Mouse (Mus musculus): ENCODE measurements around the gene Zfp324. TPM values are rescaled to one million over a fixed set of nuclear protein-coding genes. Genes with fewer than 3 reads are reported as not detected.
"Not testable (repeated sequence)": the region's sequence is repeated elsewhere in the genome, so short reads cannot be mapped to it uniquely, and the experiment has no call there.

Gene Zfp324
- total RNA-seq (2021) = 10 to 100 TPM; 15.3 to 16.7 TPM

DNA sequence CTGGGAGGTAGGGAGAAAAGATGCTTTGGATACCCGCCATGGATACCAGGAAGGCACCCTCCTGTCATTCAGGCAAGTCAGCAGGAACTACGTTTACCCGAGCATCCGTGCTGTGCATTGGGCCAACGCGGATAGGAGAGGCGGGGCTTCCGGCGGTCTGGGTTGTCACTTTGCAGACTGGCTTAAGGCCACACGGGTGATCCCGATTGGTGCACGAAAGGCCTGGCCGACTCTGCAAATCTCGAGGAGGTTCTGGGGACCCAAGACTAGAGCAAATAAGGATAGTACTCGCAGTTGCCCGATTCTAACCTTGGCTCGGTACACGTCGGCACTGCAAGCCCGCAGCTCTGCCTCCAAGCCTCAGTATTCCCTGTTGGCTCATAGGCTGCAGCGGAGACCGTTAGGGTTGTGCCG is at the start of gene Zfp324:
Gene Zfp324, plus strand, starts transcription at position 161 of the 414 bp plus-strand sequence.
- DNase-seq (ENCODE audit: extremely low spot score in 1 of 2, low spot score in 2 of 2) = peak; percentile 92 to 95
- intact Hi-C loops (cut with DNase I) = loop anchor here (10.0 kb wide), 1 partner anchor 51 kb away; no protein-coding TSS in a partner anchor

DNA sequence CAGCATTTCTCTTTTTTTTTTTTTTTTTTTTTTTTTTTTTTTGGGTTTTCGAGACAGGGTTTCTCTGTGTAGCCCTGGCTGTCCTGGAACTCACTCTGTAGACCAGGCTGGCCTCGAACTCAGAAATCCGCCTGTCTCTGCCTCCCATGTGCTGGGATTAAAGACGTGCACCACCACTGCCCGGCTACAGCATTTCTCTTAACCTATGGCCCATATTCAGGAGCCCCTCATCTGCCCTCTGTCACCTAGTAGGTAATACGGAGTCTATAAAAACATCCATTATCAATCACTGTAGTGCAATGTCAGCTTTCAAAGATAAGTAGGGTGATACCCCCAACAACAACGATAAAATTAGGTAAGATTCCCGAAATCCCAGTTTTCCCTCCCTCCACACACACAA is 45.1 kb upstream of the Zfp324 start:
- intact Hi-C loops (cut with DNase I); DNase-seq (ENCODE audit: extremely low spot score in 1 of 2, low spot score in 2 of 2): not testable (repeated sequence)

DNA sequence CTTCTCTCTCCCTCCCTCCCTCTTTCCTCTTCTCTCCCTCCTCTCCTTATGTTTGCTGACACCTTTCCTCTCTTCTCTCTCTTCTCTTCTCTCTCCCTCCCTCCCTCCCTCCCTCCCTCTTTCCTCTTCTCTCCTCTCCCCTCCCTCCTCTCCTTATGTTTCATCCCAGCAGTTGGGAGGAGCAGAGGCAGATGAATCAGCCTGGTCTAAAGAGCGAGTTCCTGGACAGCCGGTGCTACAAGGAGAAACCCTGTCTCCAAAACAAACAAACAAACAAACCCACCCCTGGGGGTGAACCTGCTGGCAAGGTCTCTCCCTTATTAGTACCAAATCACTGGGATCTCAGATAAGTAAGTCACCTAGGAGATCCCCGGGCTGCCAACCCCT is 44.3 kb upstream of the Zfp324 start:
- intact Hi-C loops (cut with DNase I) = no loop called here
- DNase-seq (ENCODE audit: extremely low spot score in 1 of 2, low spot score in 2 of 2) = no peak

DNA sequence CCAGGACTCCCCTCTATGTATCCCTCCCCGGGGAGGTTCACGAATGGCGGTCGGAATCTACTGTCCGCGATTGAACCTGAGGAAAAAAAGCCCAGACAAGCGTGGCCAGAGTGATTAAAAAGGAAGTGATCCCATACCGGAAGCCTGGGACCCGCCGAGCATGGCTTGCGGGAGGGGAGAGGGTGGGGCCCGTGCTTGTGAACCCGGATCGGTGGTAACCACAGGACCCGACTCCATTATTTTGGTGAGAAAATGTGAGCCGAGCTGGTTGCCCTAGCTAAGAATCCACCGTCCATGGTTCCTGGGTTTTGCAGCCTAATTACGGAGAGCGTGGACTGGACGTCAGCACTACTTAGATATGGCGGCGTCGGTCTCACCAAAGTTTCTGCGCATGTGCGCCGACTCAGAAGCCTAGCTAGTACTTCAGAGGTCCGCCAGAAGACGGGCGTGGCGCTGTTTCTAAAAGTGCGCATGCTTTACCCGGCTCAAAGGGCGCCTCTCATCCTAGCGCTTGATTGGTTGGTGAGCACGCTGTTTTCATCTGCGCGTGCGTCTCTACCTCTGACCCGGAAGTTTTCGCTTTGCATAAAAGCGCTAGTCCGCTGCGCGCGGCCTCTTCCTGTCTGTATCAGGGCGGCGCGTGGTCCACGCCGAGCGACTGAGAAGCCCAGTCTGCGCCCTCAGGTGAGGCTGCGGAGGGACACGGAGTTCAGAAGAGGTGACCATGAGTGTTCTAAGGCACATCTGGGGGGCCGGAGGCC is 43.8 kb upstream of the Zfp324 start, which contains the start of gene Rps5:
Gene Rps5, plus strand, starts transcription at position 586 of the 761 bp plus-strand sequence.
- DNase-seq (ENCODE audit: extremely low spot score in 1 of 2, low spot score in 2 of 2) = peak; percentile 99
- intact Hi-C loops (cut with DNase I) = no loop called here

DNA sequence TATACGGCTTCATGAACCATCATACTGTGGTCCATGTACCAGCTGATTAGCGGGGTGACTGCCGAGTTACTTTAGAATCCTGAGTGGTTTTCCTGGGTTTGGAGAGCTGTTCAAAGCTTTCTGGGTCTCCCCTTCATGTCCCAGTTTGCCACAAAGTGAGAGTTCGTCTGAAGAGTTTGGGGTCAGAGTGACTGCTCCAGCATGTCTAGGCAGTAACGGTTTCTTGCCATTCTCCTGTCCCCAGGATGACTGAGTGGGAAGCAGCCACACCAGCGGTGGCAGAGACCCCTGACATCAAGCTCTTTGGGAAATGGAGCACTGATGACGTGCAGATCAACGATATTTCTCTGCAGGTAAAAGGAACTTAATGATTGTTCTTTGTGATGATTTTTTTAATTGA is 42.9 kb upstream of the Zfp324 start:
- intact Hi-C loops (cut with DNase I) = no loop called here
- no peak for DNase-seq (ENCODE audit: extremely low spot score in 1 of 2, low spot score in 2 of 2)

DNA sequence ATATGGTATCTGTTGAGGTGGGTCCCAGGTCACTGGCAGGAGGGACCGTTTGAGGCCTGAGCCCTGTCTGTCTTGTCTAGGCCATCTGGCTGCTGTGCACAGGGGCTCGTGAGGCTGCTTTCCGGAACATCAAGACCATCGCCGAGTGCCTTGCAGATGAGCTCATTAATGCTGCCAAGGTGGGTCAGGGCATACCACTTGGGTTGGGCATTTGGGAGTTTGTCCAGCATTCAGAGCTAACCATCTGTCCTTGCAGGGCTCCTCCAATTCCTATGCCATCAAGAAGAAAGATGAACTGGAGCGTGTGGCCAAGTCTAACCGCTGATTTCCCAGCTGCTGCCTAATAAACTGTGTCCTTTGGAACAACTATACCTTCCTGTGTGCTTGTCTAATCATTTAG is 39.3 kb upstream of the Zfp324 start:
- intact Hi-C loops (cut with DNase I) = no loop called here
- no peak for DNase-seq (ENCODE audit: extremely low spot score in 1 of 2, low spot score in 2 of 2)

DNA sequence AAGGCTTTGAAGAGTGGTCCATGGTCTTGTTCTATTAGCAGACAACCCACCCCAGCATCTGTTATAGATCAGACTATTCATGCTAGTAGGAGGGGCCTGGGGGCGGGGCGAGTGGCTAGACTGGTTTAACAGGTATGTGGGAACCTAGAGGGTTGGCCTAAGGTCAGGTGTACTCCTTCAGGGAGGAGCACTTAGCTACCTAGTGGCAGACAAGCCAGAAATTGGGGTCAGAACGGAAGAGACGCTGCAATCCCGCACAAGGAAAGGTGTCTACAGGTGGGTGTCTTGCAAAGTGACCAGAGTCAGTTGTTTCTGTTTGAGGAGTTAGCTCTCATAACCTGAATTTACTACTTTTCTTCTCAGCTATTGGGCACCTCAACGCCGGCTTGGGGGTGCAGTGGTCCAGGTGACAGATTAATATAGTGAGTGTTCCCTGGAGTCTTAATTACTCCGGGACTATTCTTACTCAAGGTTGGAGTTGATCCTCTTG is 38.4 kb upstream of the Zfp324 start, which contains the start of gene Rnf225:
Gene Rnf225, plus strand, starts transcription at position 226 of the 490 bp plus-strand sequence.
- intact Hi-C loops (cut with DNase I) = no loop called here
- peak in 1 of 2 experiments; percentile 57 for DNase-seq (ENCODE audit: extremely low spot score in 1 of 2, low spot score in 2 of 2)

DNA sequence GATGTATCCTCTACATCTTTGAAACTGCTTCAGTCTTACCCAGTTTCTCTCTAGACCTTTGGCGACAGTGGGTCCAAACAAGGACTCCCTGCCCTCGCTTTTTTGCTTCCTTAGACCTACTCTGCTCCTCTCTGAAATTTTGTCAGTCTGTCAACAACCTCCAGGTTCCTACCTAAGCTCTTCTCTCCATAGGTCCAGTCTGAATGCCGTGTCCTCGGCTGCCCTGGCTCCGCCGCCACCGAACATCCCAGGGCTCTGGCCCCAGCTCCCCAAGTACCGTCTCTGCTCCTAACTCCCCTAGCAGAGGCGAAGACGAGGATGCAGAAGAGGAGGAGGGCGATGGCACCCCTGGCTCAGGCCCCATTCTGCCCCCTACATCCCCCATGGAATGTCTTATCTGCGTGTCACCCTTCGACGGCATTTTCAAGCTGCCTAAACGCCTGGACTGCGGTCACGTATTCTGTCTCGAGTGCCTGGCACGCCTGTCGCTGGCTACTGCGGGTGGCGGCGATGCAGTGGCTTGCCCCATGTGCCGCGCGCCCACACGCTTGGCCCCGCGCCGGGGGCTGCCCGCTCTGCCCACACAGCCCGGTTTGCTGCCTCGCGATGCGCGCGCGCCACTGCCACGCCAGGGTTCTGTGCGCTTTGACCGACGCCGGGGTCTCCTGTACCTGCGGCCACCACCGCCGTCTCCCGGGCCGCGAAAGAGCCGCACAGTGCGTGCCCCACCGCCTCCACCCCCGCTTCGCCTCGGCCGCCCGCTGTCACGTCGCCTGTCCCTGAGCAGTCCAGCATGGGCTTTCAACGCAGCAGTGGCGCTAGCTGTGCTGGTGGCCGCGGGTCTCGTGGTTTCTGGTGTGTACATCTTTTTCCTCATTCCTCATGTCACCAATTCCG is 37.7 kb upstream of the Zfp324 start:
- DNase-seq (ENCODE audit: extremely low spot score in 1 of 2, low spot score in 2 of 2) = peak in 1 of 2 experiments; percentile 79
- intact Hi-C loops (cut with DNase I) = no loop called here

DNA sequence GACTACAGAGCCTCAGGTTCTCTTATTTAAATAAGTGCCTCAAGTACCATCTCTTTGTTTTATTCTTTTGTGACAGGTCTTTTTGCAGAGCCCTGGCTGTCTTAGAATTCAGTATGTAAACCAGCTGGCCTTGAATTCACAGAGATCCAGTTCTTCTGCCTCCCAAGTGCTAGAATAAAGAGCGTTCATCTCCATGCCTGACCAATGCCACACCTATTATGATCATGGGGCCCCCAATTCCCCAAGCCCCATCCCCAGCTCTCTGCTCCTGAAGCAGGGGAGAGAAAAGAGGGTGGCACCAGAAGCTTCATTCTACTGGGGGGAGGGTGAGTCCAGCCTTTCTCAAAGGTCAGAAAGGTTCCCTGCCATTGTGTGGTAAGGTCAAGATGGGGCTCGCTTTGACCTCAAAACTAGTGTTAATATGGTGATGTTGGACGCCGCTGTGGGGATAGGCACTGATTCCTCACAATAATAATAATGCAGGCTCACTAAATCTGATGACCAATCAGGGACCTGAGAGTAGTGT is 32.0 kb upstream of the Zfp324 start:
- intact Hi-C loops (cut with DNase I) = no loop called here

DNA sequence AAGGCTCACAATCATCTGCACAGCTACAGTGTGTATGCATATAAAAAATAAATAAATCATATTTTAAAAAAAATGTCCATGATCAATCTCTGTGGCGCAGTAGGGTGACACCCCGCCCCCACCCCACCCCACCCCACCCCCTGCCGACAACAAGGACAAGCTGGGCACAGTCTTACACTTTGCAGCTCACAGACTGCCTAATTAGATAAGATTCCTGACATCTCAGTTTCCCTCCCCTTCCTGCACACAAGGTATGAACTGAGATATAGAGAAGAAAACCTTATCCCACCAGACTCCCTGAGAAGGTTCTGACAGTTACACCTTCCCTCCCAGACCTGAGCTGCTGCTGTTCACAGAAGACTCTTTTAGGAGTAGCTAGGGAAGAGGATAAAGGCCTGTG is 30.8 kb upstream of the Zfp324 start:
- intact Hi-C loops (cut with DNase I) = no loop called here
- no peak for DNase-seq (ENCODE audit: extremely low spot score in 1 of 2, low spot score in 2 of 2)

More for the DNA sequence above, 32.0 kb upstream of the Zfp324 start:
- no peak for DNase-seq (ENCODE audit: extremely low spot score in 1 of 2, low spot score in 2 of 2)

DNA sequence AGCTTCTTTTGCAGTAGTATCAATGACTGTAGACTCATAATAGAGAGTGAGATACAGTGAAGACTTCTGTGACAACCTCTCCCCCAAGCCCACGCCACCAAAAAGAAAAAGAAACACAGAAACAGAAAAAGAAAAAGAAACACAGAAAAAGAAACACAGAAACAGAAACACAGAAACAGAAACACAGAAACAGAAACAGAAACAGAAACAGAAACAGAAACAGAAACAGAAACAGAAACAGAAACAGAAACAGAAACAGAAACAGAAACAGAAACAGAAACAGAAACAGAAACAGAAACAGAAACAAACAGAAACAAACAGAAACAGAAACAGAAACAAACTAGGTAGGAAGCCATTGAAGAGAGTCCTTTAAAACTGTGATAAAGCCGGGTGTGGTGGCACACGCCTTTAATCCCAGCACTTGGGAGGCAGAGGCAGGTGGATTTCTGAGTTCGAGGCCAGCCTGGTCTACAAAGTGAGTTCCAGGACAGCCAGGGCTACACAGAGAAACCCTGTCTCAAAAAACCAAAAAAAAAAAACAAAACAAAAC is 28.3 kb upstream of the Zfp324 start:
- DNase-seq (ENCODE audit: extremely low spot score in 1 of 2, low spot score in 2 of 2); intact Hi-C loops (cut with DNase I): not testable (repeated sequence)

DNA sequence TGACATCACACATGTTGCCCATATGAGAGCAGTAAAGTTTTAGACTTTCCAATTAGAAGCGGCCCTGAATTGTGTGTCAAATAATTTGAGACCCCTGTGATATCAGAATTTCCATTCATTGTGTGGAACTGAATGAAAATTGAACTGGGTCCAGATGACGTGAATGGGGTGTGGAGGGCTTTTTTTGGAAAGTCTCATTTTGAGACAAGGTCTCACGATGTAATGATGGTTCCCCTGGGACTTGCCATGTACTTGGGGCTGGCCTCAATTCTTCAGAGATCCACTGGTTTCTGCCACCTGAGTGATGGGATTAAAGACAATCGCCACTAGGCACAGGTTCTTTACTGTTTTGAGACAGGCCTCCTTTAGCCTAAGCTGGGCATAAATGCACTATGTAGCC is 25.0 kb upstream of the Zfp324 start:
- intact Hi-C loops (cut with DNase I) = no loop called here
- DNase-seq (ENCODE audit: extremely low spot score in 1 of 2, low spot score in 2 of 2) = no peak

DNA sequence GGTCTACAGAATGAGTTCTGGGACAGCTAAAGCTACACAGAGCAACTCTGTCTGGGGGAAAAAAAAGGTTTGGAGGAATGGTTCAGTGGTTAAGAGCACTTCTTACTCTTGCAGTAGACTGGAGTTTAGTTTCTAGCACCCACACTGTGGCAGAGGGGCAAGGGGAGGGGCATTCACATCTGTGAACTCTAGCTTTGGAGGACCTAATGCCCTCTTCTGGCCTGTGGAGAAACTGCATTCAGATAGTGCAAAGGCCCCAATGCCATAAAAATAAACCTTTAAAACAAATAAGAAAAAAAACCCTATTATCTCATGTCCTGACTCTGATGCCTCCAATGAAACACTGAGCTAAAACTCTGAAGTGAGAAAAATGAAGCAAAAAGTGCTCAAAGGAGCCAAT is 22.1 kb upstream of the Zfp324 start:
- intact Hi-C loops (cut with DNase I) = no loop called here
- DNase-seq (ENCODE audit: extremely low spot score in 1 of 2, low spot score in 2 of 2) = no peak

DNA sequence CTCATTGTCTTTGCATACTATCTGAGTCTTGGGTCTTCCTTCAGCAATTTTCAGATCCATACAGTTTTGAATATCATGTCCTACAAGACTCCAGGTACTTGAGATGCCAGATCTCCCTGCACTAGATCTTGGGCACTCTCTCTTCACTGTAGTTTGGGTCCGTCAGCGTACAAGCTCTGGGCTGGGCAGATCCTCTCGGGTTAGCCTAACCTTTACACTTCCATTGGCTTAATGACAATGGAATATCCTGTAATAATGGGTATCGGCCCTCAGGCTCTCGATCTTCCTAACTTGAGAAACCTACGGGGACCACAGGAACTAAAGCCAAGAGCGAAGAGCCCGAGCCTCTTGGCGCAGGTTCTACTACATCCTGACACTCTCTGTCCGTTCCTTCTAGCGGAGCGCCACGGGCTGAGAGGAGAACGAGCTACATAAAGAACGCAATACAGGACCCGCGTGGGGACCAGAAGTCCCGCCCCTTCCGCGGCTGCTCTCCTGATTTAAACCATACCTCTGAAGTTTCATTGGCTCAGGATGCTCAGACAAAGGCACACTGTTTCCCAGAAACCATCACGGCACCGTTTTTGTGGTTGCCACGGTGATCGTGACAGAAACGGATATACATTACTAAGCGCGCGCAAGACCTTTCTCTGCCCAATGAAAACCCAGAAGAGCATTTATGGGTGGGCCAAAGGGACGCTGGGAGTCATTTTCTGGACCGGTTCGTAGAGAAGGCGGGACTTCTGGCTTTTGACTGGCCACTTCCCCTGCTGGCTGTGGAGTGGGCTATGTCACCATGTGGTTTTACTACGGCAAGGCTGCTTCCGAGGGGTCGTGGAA is 16.4 kb upstream of the Zfp324 start:
- peak; percentile 94 to 98 for DNase-seq (ENCODE audit: extremely low spot score in 1 of 2, low spot score in 2 of 2)

DNA sequence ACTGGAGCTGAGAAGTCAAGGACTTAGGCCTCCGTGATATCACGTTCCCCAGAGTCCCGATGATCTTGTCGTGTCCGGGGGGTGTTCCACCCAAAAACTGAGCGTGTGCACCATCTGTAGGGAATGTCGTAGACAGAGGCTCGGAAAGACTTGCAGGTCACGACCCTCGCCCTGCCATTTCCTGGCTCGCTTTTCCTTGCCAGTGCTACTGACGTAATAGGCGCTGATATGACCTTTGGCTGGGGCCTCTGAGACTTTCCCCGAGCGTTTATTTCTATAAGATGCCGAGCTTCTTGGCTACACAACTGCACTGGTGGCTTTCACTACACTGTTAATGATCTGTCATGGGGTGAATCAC is 15.8 kb upstream of the Zfp324 start:
- no peak for DNase-seq (ENCODE audit: extremely low spot score in 1 of 2, low spot score in 2 of 2)
- intact Hi-C loops (cut with DNase I) = no loop called here

More for the DNA sequence above, 16.4 kb upstream of the Zfp324 start:
- intact Hi-C loops (cut with DNase I) = no loop called here

DNA sequence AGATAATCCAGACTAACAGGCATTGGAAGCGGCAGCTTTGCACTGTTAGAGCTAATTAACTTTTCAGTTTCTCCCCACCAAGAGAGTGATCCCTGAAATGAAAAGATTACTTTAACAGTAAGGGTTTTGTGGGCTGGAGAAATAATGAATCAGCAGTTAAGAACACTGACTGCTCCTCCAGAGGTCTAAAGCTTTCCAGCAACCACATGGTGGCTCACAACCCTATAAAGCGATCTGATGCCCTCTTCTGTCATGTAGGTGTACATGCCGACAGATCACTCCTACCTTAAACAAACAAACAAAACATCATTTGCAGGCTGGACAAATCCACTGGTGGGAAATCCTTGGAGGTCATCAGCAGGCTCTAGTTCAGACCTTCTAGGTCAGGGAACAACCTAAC is 10.7 kb upstream of the Zfp324 start:
- no peak for DNase-seq (ENCODE audit: extremely low spot score in 1 of 2, low spot score in 2 of 2)
- intact Hi-C loops (cut with DNase I) = no loop called here

DNA sequence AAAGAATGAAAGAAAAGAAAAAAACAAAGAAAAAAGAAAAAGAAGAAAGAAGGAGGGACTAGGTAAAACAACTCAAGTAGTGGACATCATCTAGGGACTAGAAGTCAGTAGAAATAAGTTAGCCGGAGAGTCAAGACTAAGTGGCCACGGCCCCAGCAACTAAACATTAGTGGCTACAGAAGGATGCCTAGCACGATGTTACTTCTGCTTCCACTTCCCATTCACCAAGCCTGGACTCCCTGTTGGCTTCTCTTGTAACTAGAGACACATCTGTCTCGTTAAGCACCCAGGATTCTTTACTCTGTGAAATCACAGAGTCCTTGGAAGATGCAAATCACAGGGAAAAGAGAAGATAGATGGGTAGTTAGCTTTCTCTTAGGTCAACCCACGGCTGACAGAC is 8.1 kb upstream of the Zfp324 start:
- intact Hi-C loops (cut with DNase I) = no loop called here
- no peak for DNase-seq (ENCODE audit: extremely low spot score in 1 of 2, low spot score in 2 of 2)

DNA sequence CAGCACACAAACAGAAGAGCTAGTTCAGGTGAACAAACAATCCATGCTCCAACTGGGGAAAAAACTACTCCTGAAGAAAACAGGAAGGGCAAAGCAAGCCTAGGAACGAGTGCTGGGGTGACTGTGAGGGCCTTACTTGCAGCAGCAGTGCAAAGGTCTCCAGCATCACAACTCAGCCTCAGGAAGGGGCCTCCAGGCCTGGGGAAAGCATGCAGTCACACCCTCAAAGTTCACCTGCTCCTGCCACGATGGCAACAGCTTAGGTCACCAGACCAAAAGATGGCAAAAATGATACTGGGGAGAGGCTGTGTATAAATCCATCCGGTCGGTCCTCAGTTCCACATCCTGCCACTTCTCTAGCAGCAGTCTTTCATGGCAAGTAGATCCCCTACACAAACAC is 6.7 kb upstream of the Zfp324 start:
- DNase-seq (ENCODE audit: extremely low spot score in 1 of 2, low spot score in 2 of 2) = no peak
- intact Hi-C loops (cut with DNase I) = no loop called here
